Mouse (Mus musculus) midbrain, embryonic 11.5 days (tissue): ENCODE measurements around the gene Relt. TPM values are rescaled to one million over a fixed set of nuclear protein-coding genes. Genes with fewer than 3 reads are reported as not detected.

Source experiments
- ATAC-seq: fragments of 200-750 bp; cut with Nextera tagmentation; 2 replicates; pipeline ENCODE4 v1.8.0; 2017; ENCODE audit warnings: moderate TSS enrichment, moderate library complexity; ENCODE audit not compliant: low FRiP score
- DNase-seq: peaks from one replicate; pipeline ENCODE4 v3.0.0; 2015; ENCODE audit warnings: low spot score; ENCODE audit errors: missing footprints
- H3K27ac ChIP-seq: fragments of 300-500 bp; sonication (generic); 2 replicates; pipeline ENCODE4 v1.5.1; 2014; ENCODE audit warnings: low read depth, low read length
- H3K27me3 ChIP-seq: fragments of 300-500 bp; sonication (generic); 2 replicates; pipeline ENCODE4 v1.6.1; 2014; ENCODE audit warnings: mild to moderate bottlenecking, low read length, moderate library complexity, mixed read lengths; ENCODE audit not compliant: control insufficient read depth, insufficient read depth
- H3K36me3 ChIP-seq: fragments of 300-500 bp; sonication (generic); 2 replicates; pipeline ENCODE4 v1.6.1; 2014; ENCODE audit warnings: mild to moderate bottlenecking, low read length, moderate library complexity, mixed read lengths; ENCODE audit not compliant: control insufficient read depth, insufficient read depth
- H3K4me1 ChIP-seq: fragments of 300-500 bp; sonication (generic); 2 replicates; pipeline ENCODE4 v1.6.1; 2014; ENCODE audit warnings: low read length; ENCODE audit not compliant: control insufficient read depth, insufficient read depth
- H3K4me2 ChIP-seq: fragments of 300-500 bp; sonication (generic); 2 replicates; pipeline ENCODE4 v1.6.1; 2014; ENCODE audit warnings: mild to moderate bottlenecking, moderate library complexity
- H3K4me3 ChIP-seq: fragments of 300-500 bp; sonication (generic); 2 replicates; pipeline ENCODE4 v1.5.1; 2014; ENCODE audit warnings: low read depth, low read length
- H3K9ac ChIP-seq: fragments of 300-500 bp; sonication (generic); 2 replicates; pipeline ENCODE4 v1.6.1; 2014; ENCODE audit warnings: low read length
- H3K9me3 ChIP-seq: fragments of 300-500 bp; sonication (generic); 2 replicates; pipeline ENCODE4 v1.6.1; 2016; ENCODE audit warnings: low read length; ENCODE audit not compliant: control insufficient read depth
- WGBS: fragments of 180-500 bp; shearing (Covaris S2); extraction: QIAGEN DNeasy Blood & Tissue Kit; methylation state at CpG from one replicate; pipeline ENCODE4 v1.1.7; 2014; 5-methylcytosine and 5-hydroxymethylcytosine counted together
- polyA plus RNA-seq: library from polyadenylated mRNA; unstranded; fragments of >200 nt; fragmentation: Nextera tagmentation; extraction: Ambion mirVana; gene quantifications from 2 replicates; pipeline ENCODE4 v1.2.1, GENCODE M21; 2014

The Relt gene
- polyA plus RNA-seq, 1 experiment from 2014 or later = 2.2 TPM

DNA sequence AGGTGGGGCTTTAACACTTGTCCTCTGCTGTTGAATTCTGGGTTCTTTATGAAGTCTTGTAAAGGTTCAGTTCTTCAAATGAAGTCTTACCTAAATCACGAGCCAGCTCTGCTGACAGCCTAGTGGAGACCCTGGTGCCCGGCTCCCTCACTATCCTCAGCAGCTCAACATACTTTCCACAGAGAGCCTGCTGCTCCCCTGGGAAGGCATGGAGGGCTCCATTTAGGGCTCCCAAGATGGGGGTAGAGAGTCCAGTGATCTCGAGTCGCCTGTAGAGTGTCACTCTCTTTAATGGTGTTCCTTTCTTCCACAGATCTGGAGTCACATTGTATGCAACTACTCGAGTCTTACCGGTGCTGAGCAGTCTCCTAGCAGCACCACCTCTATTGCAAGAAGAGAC lies 27.5 kb downstream of the Relt start:
- Histone ChIP-seq H3K27ac (no peak overlapping the region), H3K9me3 (no peaks in the 10 kb centered on the region), H3K36me3 (peaks cover 6% of the 10 kb centered on the region; the same call in 1 of the 2 replicates), H3K4me2 (no peak overlapping the region), H3K4me1 (no peaks in the 10 kb centered on the region), H3K4me3 (no peak overlapping the region), H3K27me3 (no peaks in the 10 kb centered on the region), H3K9ac (no peak overlapping the region)
- WGBS = 84% methylated on average over 6 of the region's 6 CpGs
- DNase-seq (peak; percentile 69), ATAC-seq (no peak)

DNA sequence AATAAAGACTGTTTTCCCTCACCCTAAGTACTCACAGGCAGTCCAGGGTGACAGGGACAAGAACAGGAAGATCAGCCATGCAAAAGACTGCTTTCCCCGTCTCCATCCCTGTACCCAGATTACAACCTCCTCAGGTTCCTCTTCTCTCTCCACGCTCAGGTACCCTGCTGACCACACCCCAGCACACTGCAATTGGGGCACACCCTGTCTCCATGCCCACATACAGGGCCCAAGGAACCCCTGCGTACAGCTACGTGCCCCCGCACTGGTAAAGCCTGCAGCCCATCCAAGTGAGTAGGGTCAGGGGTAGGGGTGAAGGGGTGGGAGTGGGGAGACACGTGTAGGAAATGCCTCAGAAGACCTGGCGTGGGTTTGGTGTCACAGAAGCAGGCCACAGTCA lies 28.1 kb downstream of the Relt start:
- DNase-seq (no peak), ATAC-seq (no peak)
- Histone ChIP-seq H3K9me3 (no peaks in the 10 kb centered on the region), H3K9ac (no peak overlapping the region), H3K27me3 (no peaks in the 10 kb centered on the region), H3K4me2 (no peak overlapping the region), H3K27ac (no peak overlapping the region), H3K4me1 (no peaks in the 10 kb centered on the region), H3K36me3 (peaks cover 6% of the 10 kb centered on the region; the same call in 1 of the 2 replicates), H3K4me3 (no peak overlapping the region)
- 91% methylated on average over 7 of the region's 7 CpGs for WGBS

DNA sequence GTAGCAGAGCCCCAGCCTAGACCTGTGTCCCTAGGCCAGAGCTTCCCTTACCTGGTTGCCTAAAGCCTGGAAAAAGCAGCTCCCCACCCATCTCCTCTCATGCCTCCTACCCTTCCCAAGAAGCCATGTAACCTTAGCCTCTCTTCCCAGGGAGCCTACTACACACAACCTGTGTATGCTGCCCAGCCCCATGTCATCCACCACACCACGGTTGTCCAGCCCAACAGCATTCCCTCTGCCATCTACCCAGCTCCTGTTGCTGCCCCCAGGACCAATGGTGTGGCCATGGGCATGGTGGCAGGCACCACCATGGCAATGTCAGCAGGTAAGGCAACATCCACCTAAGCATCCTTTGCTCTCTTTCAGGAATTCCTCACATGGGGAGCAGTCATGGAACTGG lies 29.4 kb downstream of the Relt start:
- Histone ChIP-seq H3K9ac (no peak overlapping the region), H3K4me1 (no peaks in the 10 kb centered on the region), H3K27ac (no peak overlapping the region), H3K9me3 (no peaks in the 10 kb centered on the region), H3K4me2 (no peak overlapping the region), H3K4me3 (no peak overlapping the region), H3K27me3 (no peaks in the 10 kb centered on the region), H3K36me3 (peaks cover 6% of the 10 kb centered on the region; the same call in 1 of the 2 replicates)
- DNase-seq (peak; percentile 8), ATAC-seq (no peak)
- 79% methylated on average over 1 of the region's 1 CpGs for WGBS

DNA sequence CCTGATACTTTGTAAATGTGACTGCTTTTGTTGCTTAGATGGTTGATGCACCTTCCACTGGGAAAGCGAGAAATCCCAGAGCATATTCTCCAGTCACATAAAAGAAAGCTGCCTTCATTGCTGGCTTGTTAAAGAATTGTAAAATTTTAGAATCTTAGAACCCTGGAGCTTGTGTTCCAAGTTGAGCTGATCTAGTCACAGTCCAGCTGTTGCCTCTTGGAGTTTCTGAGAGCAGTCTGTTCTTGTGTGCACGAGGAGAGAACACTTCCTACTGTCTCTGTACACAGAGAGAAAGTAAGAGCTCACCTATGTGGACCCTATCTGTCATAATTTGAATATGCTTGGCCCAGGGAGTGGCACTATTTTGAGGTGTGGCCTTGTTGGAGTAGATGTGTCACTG lies 34.7 kb downstream of the Relt start:
- Histone ChIP-seq H3K27me3 (no peaks in the 10 kb centered on the region), H3K4me1 (no peaks in the 10 kb centered on the region), H3K4me3 (no peak overlapping the region), H3K4me2 (no peak overlapping the region), H3K36me3 (no peaks in the 10 kb centered on the region), H3K27ac (no peak overlapping the region), H3K9me3 (no peaks in the 10 kb centered on the region), H3K9ac (no peak overlapping the region)
- DNase-seq = peak; percentile 14
- 94% methylated on average over 2 of the region's 2 CpGs for WGBS
- no peak for ATAC-seq

DNA sequence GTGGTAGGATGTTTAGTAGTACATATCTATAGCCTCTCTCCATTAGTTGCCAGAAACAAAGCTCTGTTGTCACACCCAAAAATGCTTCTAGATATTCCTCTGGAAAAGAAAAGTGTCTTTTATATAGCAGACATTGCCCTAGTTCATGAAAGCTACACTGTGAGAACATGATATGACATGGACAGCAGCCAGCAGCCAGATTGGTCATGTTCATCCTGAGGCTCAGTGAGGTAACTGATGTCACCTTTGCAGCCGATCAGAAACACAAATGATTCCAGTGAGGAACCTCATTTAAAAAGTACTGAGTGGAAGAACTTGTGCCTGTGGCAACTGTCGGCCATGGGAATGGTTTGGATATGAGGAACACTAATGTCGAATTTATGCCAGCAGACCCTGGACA lies 38.6 kb downstream of the Relt start:
- Histone ChIP-seq H3K9ac (no peak overlapping the region), H3K4me1 (no peaks in the 10 kb centered on the region), H3K27me3 (no peaks in the 10 kb centered on the region), H3K27ac (no peak overlapping the region), H3K4me2 (no peak overlapping the region), H3K4me3 (no peak overlapping the region), H3K9me3 (no peaks in the 10 kb centered on the region), H3K36me3 (no peaks in the 10 kb centered on the region)
- ATAC-seq (no peak), DNase-seq (no peak)
- WGBS = 92% methylated on average over 3 of the region's 3 CpGs

DNA sequence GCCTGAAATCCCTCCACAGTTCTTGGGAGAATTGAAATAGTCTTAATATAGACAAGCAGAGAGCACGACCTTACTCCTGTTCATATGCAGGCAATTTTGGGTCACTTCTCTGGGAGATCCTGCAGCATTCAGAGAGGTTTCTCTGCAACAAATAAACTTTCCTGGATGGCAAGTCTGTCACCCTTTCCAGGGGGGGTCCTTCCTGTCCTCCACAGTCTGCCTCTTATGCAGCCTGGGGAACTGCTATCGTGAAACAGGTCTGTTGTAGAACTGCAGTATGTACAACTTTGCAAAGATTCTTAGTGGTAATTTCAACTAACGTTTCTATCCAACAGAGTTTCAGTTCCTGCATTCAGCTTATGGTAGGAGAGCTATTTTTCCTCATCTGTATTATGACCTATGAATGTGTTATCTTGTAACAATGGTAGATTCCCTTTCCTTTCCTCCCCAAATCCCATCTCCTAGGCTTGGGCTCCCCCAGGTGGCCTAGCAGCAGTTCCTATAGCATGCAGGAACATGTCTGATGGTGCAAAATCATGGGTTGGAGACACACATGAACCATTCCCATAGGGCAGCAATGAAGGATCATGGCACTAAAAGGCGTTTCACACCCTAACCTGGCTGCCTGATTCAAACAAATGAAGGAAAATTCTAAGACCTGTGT lies 44.7 kb downstream of the Relt start:
- Histone ChIP-seq H3K27me3 (no peaks in the 10 kb centered on the region), H3K4me3 (no peak overlapping the region), H3K9ac (no peak overlapping the region), H3K36me3 (no peaks in the 10 kb centered on the region), H3K4me1 (peaks cover 8% of the 10 kb centered on the region), H3K27ac (no peak overlapping the region), H3K9me3 (no peaks in the 10 kb centered on the region), H3K4me2 (no peak overlapping the region)
- DNase-seq (no peak), ATAC-seq (no peak)
- WGBS = 84% methylated on average over 4 of the region's 4 CpGs

DNA sequence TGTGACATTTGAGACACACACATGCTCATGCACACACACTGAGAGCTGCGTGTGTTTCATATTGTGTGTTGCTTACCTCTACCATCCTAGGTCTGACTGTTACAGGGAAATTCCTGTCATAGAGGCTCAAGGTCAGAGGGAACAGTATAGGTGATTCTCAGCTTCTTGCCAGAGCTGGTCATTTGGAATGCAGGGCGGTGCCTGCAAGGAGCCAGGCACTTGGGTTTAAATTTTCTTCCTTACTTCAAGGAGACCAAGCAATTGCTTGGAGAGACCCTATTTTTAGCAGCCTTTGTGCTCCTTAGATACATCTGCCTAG lies 45.8 kb downstream of the Relt start:
- no peak for ATAC-seq
- Histone ChIP-seq H3K4me2 (no peak overlapping the region), H3K4me1 (peaks cover 8% of the 10 kb centered on the region), H3K9me3 (no peaks in the 10 kb centered on the region), H3K27ac (no peak overlapping the region), H3K9ac (no peak overlapping the region), H3K36me3 (no peaks in the 10 kb centered on the region), H3K27me3 (no peaks in the 10 kb centered on the region), H3K4me3 (no peak overlapping the region)
- no peak for DNase-seq
- 86% methylated on average over 2 of the region's 2 CpGs for WGBS

DNA sequence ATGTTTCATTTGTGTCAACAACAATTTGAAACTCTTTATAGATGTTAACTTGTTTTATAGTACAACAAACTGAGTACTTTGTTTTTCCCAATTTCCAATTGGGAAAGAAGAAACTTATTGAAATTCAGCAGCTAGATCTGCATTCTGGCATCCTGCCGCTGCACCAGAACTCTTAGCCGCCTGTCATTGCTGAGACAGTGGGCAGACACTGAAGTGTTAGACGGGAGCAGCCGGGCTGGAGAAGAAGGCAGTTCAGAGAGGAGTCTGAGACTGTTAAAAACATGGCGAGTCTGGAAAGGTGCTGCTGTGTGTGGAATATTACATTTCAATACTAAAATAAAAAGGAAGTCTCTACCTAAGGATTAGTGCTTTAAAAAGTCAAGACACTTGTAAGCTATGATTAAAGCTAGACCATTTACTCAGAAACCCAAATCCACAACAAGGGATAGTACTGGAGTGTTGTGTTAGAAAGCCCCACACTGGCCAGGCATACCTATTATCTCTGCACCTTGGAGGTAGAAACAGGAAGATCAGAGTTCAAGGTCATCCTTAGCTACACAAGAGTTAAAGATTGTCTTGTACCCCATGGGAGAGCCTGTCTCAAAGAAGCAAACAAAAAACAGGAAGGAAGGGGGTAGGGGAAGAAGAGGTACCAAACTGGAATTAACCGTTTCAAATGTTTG lies 46.3 kb downstream of the Relt start:
- Histone ChIP-seq H3K4me1 (peaks cover 8% of the 10 kb centered on the region), H3K9ac (no peak overlapping the region), H3K4me3 (no peak overlapping the region), H3K4me2 (no peak overlapping the region), H3K27me3 (no peaks in the 10 kb centered on the region), H3K36me3 (no peaks in the 10 kb centered on the region), H3K9me3 (no peaks in the 10 kb centered on the region), H3K27ac (no peak overlapping the region)
- DNase-seq (no peak), ATAC-seq (no peak)
- WGBS = 78% methylated on average over 6 of the region's 6 CpGs

DNA sequence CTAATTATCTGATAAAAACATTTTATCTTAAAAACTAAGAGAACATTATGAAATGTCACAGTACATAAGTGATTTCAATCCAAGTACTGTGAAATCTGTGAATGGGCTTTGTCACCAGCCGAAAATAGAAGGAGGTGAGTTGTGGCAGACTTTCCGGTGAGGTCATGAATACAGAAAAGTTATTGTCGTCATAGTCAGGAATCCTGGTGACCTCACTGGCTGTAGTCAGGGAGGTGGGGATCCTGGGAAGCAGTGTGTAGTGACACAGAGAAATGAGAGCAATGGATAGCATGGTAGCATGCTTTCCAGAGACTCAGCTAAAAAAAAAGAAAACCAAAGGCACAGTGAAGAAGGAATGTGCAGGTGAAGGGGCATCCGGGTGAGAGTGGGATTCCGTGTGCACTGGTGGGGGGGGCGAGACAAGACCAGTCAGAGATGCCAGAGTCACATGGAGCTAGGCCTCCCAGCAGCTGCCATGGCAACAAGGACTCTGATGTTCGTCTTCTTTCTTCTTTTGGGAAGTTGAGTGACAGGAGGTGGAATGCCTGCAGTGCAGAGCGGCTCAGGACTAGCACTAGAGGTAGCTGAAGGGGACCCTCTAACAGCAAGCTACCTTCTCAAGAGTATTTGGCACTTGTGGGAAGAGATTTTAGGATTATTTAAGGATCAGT lies 47.2 kb downstream of the Relt start:
- Histone ChIP-seq H3K9me3 (no peaks in the 10 kb centered on the region), H3K4me3 (no peak overlapping the region), H3K27me3 (no peaks in the 10 kb centered on the region), H3K27ac (no peak overlapping the region), H3K4me2 (no peak overlapping the region), H3K9ac (no peak overlapping the region), H3K36me3 (no peaks in the 10 kb centered on the region), H3K4me1 (peaks cover 8% of the 10 kb centered on the region)
- DNase-seq (peak; percentile 86), ATAC-seq (peak; percentile 61; the same call in 1 of the 2 replicates)
- 36% methylated on average over 8 of the region's 8 CpGs for WGBS
